Mouse (Mus musculus) embryonic fibroblast, embryonic 13.5 days (primary cell): ENCODE measurements at regions not wholly inside any gene's neighbourhood (a gene's known extent, or its start where the extent isn't known, plus 50 kb on each side); places are given as distances from the start of the nearest gene placed in this dataset.

Experiments used
- CTCF ChIP-seq: IDR thresholded peaks from 2 replicates; pipeline ENCODE4 v1.5.1; 2011; ENCODE audit warnings: mild to moderate bottlenecking, control low read depth, low read length, moderate library complexity, borderline replicate concordance; ENCODE audit not compliant: insufficient read depth
- POLR2A ChIP-seq: IDR thresholded peaks from 2 replicates; pipeline ENCODE4 v1.6.1; 2011; ENCODE audit warnings: low read depth, mild to moderate bottlenecking, control low read depth, low read length, moderate library complexity

DNA sequence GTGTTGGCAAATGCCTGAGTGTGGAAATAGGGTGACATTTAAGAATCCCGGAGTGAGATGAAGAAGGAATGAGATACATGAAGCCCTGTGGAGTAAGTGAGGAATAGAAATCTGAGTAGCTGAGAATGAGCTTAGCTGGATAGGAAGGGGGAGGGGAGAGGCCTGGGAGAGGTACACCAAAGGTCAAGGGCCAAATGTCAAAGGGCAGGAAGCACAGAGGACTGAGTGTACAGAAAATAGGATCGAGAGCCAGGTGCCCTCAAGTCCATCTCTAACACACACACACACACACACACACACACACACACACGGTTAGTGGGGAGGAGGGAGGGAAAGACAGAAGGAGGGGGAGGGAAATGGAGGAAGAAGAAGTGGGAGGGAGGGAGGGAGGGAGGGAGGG, 220.8 kb upstream of the Dynlrb2 start:
- TF ChIP-seq POLR2A: no peak
- no peak for TF ChIP-seq CTCF
